Mouse (Mus musculus) kidney, adult 18-20 months (tissue): ENCODE measurements around the gene 6030408B16Rik.
A peak's percentile ranks its signal among the peaks of the same experiment; 100 is the strongest.

ENCODE experiments used
- DNase-seq: peaks from one replicate; pipeline ENCODE4 v3.0.0; 2021

The 6030408B16Rik gene

GRCm38 (mm10) chr15:101267053-101268032, 25.7 kb upstream of the 6030408B16Rik start:
- DNase-seq: peak; percentile 47

- no peak for DNase-seq
Measured at GRCm38 (mm10) chr15:101270101-101270820, 22.8 kb upstream of the 6030408B16Rik start.

GRCm38 (mm10) chr15:101271107-101271506, 21.9 kb upstream of the 6030408B16Rik start:
- DNase-seq: no peak

- DNase-seq: no peak
Measured at GRCm38 (mm10) chr15:101271513-101271912, 21.5 kb upstream of the 6030408B16Rik start.

- DNase-seq: no peak
Measured at GRCm38 (mm10) chr15:101274380-101274779, 18.6 kb upstream of the 6030408B16Rik start.

GRCm38 (mm10) chr15:101277351-101277899, 15.6 kb upstream of the 6030408B16Rik start:
- no peak for DNase-seq

GRCm38 (mm10) chr15:101278589-101278988, 14.4 kb upstream of the 6030408B16Rik start:
- no peak for DNase-seq

- no peak for DNase-seq
Measured at GRCm38 (mm10) chr15:101279430-101279999, 13.5 kb upstream of the 6030408B16Rik start.

GRCm38 (mm10) chr15:101282471-101282870, 10.5 kb upstream of the 6030408B16Rik start:
- DNase-seq: no peak

GRCm38 (mm10) chr15:101283183-101283910, 9.7 kb upstream of the 6030408B16Rik start:
- peak; percentile 66 for DNase-seq

GRCm38 (mm10) chr15:101283911-101284750, 8.9 kb upstream of the 6030408B16Rik start, which contains the start of gene Atg101:
Gene Atg101, plus strand, starts transcription at chr15:101284272.
- peak; percentile 92 for DNase-seq

GRCm38 (mm10) chr15:101286129-101286770, 6.8 kb upstream of the 6030408B16Rik start:
- peak; percentile 33 for DNase-seq

GRCm38 (mm10) chr15:101287361-101287760, 5.7 kb upstream of the 6030408B16Rik start:
- DNase-seq: no peak

GRCm38 (mm10) chr15:101290354-101290753, 2.7 kb upstream of the 6030408B16Rik start:
- no peak for DNase-seq

- no peak for DNase-seq
Measured at GRCm38 (mm10) chr15:101292012-101292411, 1.0 kb upstream of the 6030408B16Rik start.

GRCm38 (mm10) chr15:101294028-101294894, 1.2 kb downstream of the 6030408B16Rik start:
- no peak for DNase-seq

GRCm38 (mm10) chr15:101295106-101295505, 2.1 kb downstream of the 6030408B16Rik start:
- DNase-seq: no peak

GRCm38 (mm10) chr15:101295616-101296015, 2.6 kb downstream of the 6030408B16Rik start:
- no peak for DNase-seq

GRCm38 (mm10) chr15:101296091-101296490, 3.1 kb downstream of the 6030408B16Rik start:
- DNase-seq: no peak

GRCm38 (mm10) chr15:101297988-101298387, 5.0 kb downstream of the 6030408B16Rik start:
- no peak for DNase-seq
